Mouse (Mus musculus): Measurements from ENCODE around the gene Myo1g. TPM values are rescaled to one million over a fixed set of nuclear protein-coding genes. Genes with fewer than 3 reads are reported as not detected.
A peak's percentile ranks its signal among the peaks of the same experiment; 100 is the strongest.

Myo1g gene
- polyA plus RNA-seq (2012; rRNA removed) = 10.1 and 12.6 TPM in 2 replicates

GRCm38 (mm10) chr11:6520507-6521173, at the start of gene Myo1g:
Gene Myo1g, minus strand, starts transcription at chr11:6520965.
- no peak for DNase-seq (ENCODE audit: low spot score)

- DNase-seq (ENCODE audit: low spot score) = no peak
Observed at GRCm38 (mm10) chr11:6569410-6569777, 48.6 kb upstream of the Myo1g start.

GRCm38 (mm10) chr11:6568584-6569409, 48.0 kb upstream of the Myo1g start:
- no peak for DNase-seq (ENCODE audit: low spot score)

DNA sequence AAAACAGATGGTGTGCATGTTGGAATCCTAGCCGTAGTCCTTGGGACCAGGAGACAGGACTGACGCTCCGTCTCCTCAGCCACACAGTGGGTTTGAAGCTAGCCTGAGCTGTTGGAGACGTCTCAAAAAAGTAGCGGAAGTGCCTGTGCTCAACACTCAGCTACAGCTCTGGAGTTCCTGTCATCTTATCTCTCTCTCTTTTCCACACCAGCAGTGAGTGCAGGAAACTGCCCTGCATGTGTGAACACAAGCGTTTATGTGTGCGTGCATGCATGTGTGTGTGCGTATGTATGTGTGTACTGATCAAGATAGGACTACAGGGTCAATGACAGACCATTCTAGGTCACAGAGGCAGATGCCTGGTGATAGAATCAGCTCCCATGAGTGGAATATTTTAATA, 47.2 kb upstream of the Myo1g start:
- DNase-seq (ENCODE audit: low spot score) = no peak

DNA sequence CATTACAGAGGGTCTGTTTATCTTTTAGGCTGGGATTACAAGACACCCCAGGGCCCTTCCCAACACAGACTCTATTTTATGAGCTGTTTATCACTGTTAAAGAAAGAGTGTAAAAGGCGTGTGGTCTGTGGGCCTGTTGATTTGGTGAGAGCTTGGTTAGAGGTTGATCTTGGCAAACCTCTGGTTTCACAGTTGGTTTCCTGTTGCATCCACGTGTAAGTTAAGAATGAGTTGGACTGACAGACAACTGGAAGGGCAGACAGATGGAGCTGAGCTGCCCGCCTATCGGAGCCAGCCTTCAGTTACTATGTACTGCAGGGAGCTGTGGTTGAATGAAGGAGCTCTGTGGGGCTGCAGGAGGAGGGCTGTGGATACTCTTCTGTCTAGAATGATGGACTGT, 45.7 kb upstream of the Myo1g start:
- DNase-seq (ENCODE audit: low spot score) = no peak

GRCm38 (mm10) chr11:6563201-6563600, 42.4 kb upstream of the Myo1g start:
- no peak for DNase-seq (ENCODE audit: low spot score)

DNA sequence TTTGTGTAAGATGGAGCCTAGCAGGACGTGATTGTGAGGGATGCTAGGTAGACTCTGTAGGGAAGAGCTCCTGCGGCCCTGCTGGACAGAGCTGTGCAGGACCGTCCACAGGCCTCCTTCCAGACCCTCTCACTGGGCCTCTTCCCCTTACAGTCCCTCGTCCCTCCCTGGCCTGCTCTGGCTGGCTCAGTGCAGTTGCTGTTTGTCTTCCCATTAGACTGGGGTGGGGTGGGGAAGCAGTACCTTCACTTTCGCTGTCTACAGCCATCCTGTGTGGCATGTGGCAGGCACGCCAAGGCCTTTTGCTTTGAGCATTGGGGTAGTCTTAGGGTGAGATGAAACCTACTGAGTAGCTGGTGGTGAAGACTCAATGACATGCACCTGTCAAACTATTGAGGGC, 41.6 kb upstream of the Myo1g start:
- no peak for DNase-seq (ENCODE audit: low spot score)

DNA sequence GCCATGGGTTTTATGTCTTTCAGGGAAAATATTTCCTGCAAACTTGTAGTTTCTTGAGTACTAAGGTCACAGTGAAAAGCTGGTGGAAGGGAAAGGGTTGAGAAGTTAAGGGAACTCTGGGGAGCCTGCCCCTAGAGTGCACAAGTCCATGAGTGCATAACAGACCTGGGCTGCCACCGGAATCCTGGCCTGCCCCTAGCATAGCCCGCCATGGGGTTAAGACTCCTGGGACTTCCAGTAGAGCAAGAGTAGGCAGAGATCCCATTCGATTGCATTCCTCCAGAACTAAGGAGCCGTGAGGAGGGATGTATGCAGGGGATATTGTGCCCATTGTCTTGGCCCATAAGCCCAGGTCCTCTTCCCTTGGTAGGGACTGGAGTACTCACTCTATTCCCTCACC, 40.7 kb upstream of the Myo1g start:
- no peak for DNase-seq (ENCODE audit: low spot score)

GRCm38 (mm10) chr11:6560655-6561360, 40.0 kb upstream of the Myo1g start:
- DNase-seq (ENCODE audit: low spot score) = no peak

DNA sequence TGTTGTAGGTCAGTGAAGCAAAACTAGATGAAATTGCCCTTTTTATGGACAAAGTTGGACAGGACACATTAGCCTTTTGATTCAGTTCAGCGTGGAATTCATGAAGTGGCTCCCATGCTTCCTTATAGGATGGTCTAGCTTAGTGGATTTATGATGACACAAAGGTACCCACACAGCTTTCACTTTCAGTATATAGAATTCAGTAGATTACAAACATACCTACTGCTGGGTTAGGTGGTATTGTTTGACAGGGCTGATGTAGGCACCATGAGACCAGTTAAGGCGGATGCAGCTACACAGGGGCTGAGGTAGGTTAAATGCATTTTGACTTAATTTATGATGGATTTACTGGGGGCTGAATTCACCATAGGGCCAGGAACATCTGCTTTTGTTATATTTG, 39.2 kb upstream of the Myo1g start:
- DNase-seq (ENCODE audit: low spot score) = no peak

DNA sequence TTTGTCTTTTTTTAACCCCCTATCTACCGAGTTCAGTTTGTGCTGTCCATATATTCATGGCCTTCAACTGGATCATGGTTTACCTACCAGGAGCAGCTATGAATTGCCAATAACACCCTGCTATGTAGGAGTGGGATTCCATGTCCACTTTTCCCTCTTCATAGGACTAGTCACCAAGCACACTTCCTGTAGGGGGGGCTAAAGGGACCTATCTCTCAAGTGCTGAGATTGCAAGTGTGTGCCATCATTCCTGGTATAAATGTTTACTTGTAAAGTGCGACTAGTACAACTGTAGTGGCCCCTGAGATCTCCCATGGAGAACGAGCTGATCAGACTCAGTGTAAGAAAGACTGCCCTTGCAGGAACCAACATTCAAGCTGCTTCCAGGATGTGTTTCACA, 37.5 kb upstream of the Myo1g start:
- DNase-seq (ENCODE audit: low spot score) = no peak

- no peak for DNase-seq (ENCODE audit: low spot score)
Observed at GRCm38 (mm10) chr11:6550201-6550600, 29.4 kb upstream of the Myo1g start.

DNA sequence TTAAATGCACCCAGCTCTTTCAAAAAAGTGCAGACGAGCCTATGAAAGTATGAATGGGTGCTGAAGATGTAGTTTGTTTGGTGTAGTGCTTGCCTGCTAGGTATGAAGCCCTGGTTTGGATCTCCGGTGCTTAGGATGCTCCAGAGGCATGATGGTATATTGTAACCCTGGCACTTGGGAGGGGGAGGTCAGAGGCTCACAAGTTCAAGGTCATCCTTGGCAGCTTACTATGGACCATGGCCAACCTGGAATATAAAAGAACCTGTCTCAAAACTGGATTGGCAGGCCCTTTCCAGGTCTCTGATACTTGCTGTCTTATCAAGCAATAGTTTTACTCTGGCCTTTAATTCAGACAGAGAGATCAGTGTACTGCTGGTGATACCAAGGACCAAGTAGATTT, 29.0 kb upstream of the Myo1g start:
- no peak for DNase-seq (ENCODE audit: low spot score)

DNA sequence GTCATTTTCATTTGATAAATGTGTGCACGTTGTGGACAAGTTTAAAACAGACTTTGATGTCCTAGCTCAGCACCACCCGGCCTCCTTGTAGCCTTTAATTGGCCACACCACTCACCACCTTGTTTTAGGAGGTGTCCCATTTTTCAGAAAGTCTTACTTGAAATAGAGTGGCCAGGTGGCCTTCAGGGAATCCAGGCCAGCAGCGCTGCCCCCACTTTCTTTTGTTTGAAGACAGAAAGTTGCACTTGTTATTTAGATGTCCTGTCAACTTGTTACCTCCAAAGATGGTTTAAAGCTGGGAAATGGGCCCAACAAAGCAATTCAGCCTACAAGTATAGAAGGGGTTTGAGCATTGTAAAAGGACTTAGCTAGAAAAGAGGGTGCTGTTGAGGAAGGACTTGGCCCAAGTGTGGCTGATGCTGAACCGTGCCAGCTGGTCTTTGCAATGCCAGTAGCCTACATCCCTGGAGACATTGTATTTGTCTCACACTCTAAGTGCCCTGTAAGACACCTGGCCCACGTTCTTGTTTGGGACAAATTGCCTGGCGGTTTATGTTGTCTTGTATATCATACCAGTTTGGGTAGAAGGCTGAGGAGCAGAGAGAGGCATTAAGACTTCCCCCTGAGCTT, 27.0 kb upstream of the Myo1g start:
- DNase-seq (ENCODE audit: low spot score) = no peak

DNA sequence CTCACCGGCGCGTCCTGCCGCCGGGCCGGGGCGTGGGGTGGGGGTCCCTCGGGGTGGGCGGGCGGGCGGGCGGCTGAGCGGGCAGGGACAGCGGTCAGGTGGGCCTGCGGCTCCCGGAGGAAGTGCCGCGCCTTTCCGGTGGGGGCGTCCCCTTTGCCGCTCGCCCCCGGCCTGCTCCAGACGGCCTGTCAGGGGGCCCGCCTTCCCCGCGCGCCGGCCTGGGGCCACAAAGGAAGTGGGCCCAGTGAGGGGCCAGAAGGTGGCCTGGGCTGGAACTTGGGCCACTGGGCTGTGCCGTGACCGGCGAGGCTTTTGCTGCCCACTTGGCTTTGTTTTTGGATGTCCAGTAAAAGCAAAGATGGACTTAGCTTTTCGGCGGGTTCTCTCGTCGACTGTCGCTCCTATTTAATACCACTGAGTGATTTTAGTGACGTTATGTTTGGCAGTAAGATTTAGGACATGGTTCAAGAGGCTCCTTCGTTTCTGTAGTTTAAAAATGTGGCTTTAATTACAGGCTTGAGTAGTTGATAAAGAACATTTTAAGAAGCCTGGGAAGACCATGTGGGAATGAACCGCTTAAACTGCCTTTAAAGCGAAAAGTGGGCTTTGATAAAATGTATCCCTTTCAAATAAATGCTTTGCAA, 26.4 kb upstream of the Myo1g start:
- DNase-seq (ENCODE audit: low spot score) = peak; percentile 63

- DNase-seq (ENCODE audit: low spot score) = peak; percentile 91
Observed at GRCm38 (mm10) chr11:6546205-6547013, 25.6 kb upstream of the Myo1g start, which contains the start of gene Ccm2. Gene Ccm2, plus strand, starts transcription at chr11:6546887.

GRCm38 (mm10) chr11:6545857-6546192, 25.1 kb upstream of the Myo1g start:
- DNase-seq (ENCODE audit: low spot score) = no peak

- no peak for DNase-seq (ENCODE audit: low spot score)
Observed at GRCm38 (mm10) chr11:6545186-6545856, 24.6 kb upstream of the Myo1g start.

DNA sequence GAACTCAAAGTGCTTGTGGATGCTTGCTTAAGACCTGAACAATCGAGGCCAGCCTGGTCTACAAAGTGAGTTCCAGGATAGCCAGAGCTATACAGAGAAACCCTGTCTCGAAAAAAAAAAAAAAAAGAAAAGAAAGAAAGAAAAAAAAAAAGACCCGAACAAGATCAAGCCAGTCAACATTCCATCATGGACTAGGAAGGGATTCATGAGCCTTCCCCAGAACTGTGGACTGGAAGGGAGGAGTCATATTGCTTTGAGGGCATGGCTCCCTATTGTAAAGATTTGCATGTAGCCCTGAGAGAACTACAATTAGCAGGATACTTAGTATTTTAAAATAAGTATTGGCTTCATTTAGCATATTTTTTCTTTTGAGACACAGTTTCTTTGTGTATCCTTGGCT, 23.9 kb upstream of the Myo1g start:
- no peak for DNase-seq (ENCODE audit: low spot score)

GRCm38 (mm10) chr11:6530746-6531145, 10.0 kb upstream of the Myo1g start:
- DNase-seq (ENCODE audit: low spot score) = no peak
